Mouse (Mus musculus): ENCODE measurements at regions not wholly inside any gene's neighbourhood (a gene's known extent, or its start where the extent isn't known, plus 50 kb on each side); places are given as distances from the start of the nearest gene placed in this dataset.

GRCm38 (mm10) chr12:45929001-45929759 is 854.7 kb upstream of the Stxbp6 start:
- DNase-seq (ENCODE audit: low spot score in 2 of 2), result peak in 1 of 2 experiments; percentile 6
